Mouse (Mus musculus): ENCODE data around the gene Wrap73. TPM values are rescaled to one million over a fixed set of nuclear protein-coding genes. Genes with fewer than 3 reads are reported as not detected.
A peak's percentile ranks its signal among the peaks of the same experiment; 100 is the strongest.

Gene Wrap73
- polyA plus RNA-seq, 1 experiment = 6.3 TPM

GRCm38 (mm10) chr4:154186002-154186537, 43.9 kb downstream of the Wrap73 start:
- no peak overlapping the region for H3K27ac ChIP-seq (replicated peaks; ENCODE audit: low read depth, low read length)
- H3K4me3 ChIP-seq (ENCODE audit: insufficient read depth, low read depth, low read length) = no peak overlapping the region
- peaks cover 11% of the 10 kb centered on the region for H3K4me1 ChIP-seq (ENCODE audit: control insufficient read depth, insufficient read depth, insufficient read length, low read length)

DNA sequence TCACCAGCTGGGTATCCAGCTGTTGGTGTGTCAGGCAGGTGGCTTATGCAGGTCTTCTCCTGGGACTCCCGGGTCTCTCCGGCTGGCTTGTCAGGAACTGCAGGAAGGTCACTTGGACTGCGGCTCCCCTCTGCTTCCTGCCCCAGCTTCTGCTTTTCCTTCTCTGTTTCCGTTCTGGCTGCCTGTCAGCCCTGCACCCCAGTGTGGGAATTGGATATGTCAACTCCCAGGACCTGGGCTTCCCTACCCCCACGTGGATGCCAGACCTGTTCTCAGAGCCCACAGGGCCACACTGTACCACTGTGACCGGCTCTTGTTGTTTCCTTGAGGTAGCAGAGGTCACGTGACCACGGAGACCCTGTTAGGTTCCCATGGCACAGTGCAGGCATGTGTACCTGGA, 46.8 kb downstream of the Wrap73 start:
- H3K4me1 ChIP-seq (ENCODE audit: control insufficient read depth, insufficient read depth, insufficient read length, low read length) = peaks cover 11% of the 10 kb centered on the region
- peak overlapping the region; percentile 1; the same call in 1 of the 2 replicates for H3K27ac ChIP-seq (replicated peaks; ENCODE audit: low read depth, low read length)
- H3K4me3 ChIP-seq (ENCODE audit: insufficient read depth, low read depth, low read length) = no peak overlapping the region

- Histone ChIP-seq H3K27ac (replicated peaks; ENCODE audit: low read depth, low read length) (no peak overlapping the region), H3K4me3 (ENCODE audit: insufficient read depth, low read depth, low read length) (no peak overlapping the region), H3K4me1 (ENCODE audit: control insufficient read depth, insufficient read depth, insufficient read length, low read length) (no peaks in the 10 kb centered on the region)
These were observed 55.8 kb downstream of the Wrap73 start for GRCm38 (mm10) chr4:154197961-154198360.

- Histone ChIP-seq H3K27ac (replicated peaks; ENCODE audit: low read depth, low read length) (no peak overlapping the region), H3K4me1 (ENCODE audit: control insufficient read depth, insufficient read depth, insufficient read length, low read length) (no peaks in the 10 kb centered on the region), H3K4me3 (ENCODE audit: insufficient read depth, low read depth, low read length) (no peak overlapping the region)
These were observed 56.3 kb downstream of the Wrap73 start for GRCm38 (mm10) chr4:154198377-154198961.

DNA sequence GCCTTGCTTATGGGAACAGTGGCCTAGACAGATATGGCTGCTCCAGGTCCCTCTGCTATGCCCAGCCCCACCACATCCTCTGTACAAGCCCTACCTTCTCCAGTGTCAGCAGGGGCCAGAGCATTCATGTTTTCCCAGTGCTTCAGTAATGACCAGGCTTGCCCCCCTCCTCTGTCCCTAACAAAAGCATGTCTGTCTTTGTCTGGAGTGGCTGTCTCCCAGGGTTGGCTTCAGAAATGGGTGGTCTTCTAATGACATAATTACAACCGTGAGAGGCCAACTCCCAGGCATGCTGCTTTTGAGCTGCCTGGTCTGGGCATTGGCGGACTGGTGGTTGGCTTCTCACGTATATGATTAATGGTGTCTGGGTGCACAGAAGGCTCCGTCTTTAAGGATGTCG, 59.3 kb downstream of the Wrap73 start:
- Histone ChIP-seq H3K27ac (replicated peaks; ENCODE audit: low read depth, low read length) (no peak overlapping the region), H3K4me3 (ENCODE audit: insufficient read depth, low read depth, low read length) (no peak overlapping the region), H3K4me1 (ENCODE audit: control insufficient read depth, insufficient read depth, insufficient read length, low read length) (peaks cover 9% of the 10 kb centered on the region)

- Histone ChIP-seq H3K4me1 (ENCODE audit: control insufficient read depth, insufficient read depth, insufficient read length, low read length) (peaks cover 9% of the 10 kb centered on the region), H3K27ac (replicated peaks; ENCODE audit: low read depth, low read length) (no peak overlapping the region)
These were observed 62.4 kb downstream of the Wrap73 start for GRCm38 (mm10) chr4:154204532-154204931.

GRCm38 (mm10) chr4:154205392-154205791, 63.2 kb downstream of the Wrap73 start:
- Histone ChIP-seq H3K4me3 (ENCODE audit: insufficient read depth, low read depth, low read length) (no peak overlapping the region), H3K27ac (replicated peaks; ENCODE audit: low read depth, low read length) (no peak overlapping the region), H3K4me1 (ENCODE audit: control insufficient read depth, insufficient read depth, insufficient read length, low read length) (peaks cover 9% of the 10 kb centered on the region)

More at GRCm38 (mm10) chr4:154204532-154204931, 62.4 kb downstream of the Wrap73 start:
- H3K4me3 ChIP-seq (ENCODE audit: insufficient read depth, low read depth, low read length) = no peak overlapping the region

- H3K4me1 ChIP-seq (ENCODE audit: control insufficient read depth, insufficient read depth, insufficient read length, low read length) = peaks cover 9% of the 10 kb centered on the region
- H3K4me3 ChIP-seq (ENCODE audit: insufficient read depth, low read depth, low read length) = no peak overlapping the region
- no peak overlapping the region for H3K27ac ChIP-seq (replicated peaks; ENCODE audit: low read depth, low read length)
These were observed 65.1 kb downstream of the Wrap73 start for GRCm38 (mm10) chr4:154207261-154207660.

DNA sequence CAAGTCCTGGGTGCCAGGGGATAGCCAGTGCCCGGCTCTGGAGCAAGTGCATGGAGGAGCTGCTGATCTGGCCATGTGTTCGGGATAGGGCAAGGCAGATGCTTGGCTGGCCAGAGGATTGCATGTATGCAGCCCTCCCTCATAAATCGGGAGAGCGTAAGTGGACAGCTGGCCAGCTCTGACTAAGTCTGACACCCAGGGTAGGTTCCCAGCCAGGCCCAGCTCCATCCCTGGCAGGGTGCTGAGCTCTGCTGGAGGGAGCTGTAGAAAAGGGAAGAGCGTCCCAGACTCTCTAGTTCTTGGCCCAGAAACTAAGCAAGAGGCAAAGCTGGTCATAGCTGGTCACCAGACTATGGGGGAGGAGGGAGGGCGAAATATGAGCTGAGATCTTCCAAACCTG, 66.9 kb downstream of the Wrap73 start:
- no peak overlapping the region for H3K27ac ChIP-seq (replicated peaks; ENCODE audit: low read depth, low read length)
- H3K4me3 ChIP-seq (ENCODE audit: insufficient read depth, low read depth, low read length) = no peak overlapping the region
- H3K4me1 ChIP-seq (ENCODE audit: control insufficient read depth, insufficient read depth, insufficient read length, low read length) = peaks cover 9% of the 10 kb centered on the region

GRCm38 (mm10) chr4:154209825-154210224, 67.7 kb downstream of the Wrap73 start:
- H3K27ac ChIP-seq (replicated peaks; ENCODE audit: low read depth, low read length) = no peak overlapping the region
- no peak overlapping the region for H3K4me3 ChIP-seq (ENCODE audit: insufficient read depth, low read depth, low read length)
- peaks cover 4% of the 10 kb centered on the region for H3K4me1 ChIP-seq (ENCODE audit: control insufficient read depth, insufficient read depth, insufficient read length, low read length)

DNA sequence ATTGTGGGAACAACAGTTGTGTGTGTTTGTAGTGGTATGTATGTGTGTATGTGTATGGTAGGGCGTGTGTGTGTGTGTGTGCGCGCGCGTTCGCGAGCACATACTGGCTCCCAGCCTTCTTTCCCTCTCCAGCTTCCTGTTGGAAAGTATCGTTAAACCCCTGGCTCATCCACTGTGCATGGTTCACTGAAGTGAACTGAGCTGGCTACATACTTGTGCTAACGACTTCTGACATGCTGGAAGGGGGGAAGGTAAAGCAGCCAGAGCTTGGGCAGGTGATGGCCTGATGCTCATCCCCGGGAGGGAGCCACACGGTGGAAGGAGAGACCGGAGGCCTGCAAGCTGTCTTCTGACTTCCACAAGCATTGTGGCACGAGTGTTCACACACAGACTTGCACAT, 69.3 kb downstream of the Wrap73 start:
- Histone ChIP-seq H3K4me1 (ENCODE audit: control insufficient read depth, insufficient read depth, insufficient read length, low read length) (no peaks in the 10 kb centered on the region), H3K27ac (replicated peaks; ENCODE audit: low read depth, low read length) (no peak overlapping the region), H3K4me3 (ENCODE audit: insufficient read depth, low read depth, low read length) (no peak overlapping the region)

GRCm38 (mm10) chr4:154213586-154213985, 71.4 kb downstream of the Wrap73 start:
- no peak overlapping the region for H3K27ac ChIP-seq (replicated peaks; ENCODE audit: low read depth, low read length)
- H3K4me1 ChIP-seq (ENCODE audit: control insufficient read depth, insufficient read depth, insufficient read length, low read length) = no peaks in the 10 kb centered on the region

DNA sequence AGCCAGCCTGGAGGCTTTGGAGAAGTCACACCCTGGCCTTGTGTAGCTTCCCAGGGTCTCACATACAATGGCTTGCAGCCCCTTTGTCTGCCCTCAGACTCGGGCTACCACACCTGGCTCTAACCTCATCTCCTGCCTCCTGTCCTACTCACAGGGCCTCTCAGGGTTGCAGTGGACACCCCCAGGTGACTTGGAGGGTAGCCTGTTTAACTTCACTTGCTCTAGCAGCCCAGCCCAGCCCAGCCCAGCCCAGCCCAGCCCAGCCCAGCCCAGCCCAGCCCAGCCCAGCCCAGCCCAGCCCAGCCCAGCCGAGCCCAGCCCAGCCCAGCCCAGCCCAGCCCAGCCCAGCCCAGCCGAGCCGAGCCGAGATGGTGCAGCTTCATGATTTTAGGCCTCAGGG, 71.9 kb downstream of the Wrap73 start:
- Histone ChIP-seq H3K4me3 (ENCODE audit: insufficient read depth, low read depth, low read length) (no peak overlapping the region), H3K4me1 (ENCODE audit: control insufficient read depth, insufficient read depth, insufficient read length, low read length) (no peaks in the 10 kb centered on the region), H3K27ac (replicated peaks; ENCODE audit: low read depth, low read length) (no peak overlapping the region)

More at GRCm38 (mm10) chr4:154213586-154213985, 71.4 kb downstream of the Wrap73 start:
- no peak overlapping the region for H3K4me3 ChIP-seq (ENCODE audit: insufficient read depth, low read depth, low read length)

Measured in brown adipose tissue, adult 24 weeks (tissue).